Mouse (Mus musculus): ENCODE measurements around the gene Vdac1. TPM values are rescaled to one million over a fixed set of nuclear protein-coding genes. Genes with fewer than 3 reads are reported as not detected.
A peak's percentile ranks its signal among the peaks of the same experiment; 100 is the strongest.

The Vdac1 gene
- polyA plus RNA-seq, 1 experiment from 2014 or later = 219 TPM

- no peak overlapping the region for H3K9ac ChIP-seq
- H3K4me3 ChIP-seq (ENCODE audit: low read depth, low read length) = no peak overlapping the region
- no peaks in the 10 kb centered on the region for H3K36me3 ChIP-seq (ENCODE audit: insufficient read depth)
- peak; percentile 49; the same call in 1 of the 2 replicates for ATAC-seq (ENCODE audit: insufficient read depth)
- no peak for TF ChIP-seq CTCF (IDR thresholded peaks at IDR 0.05; ENCODE audit: low read depth)
- H3K4me1 ChIP-seq (ENCODE audit: insufficient read depth) = no peaks in the 10 kb centered on the region
- H3K27me3 ChIP-seq (ENCODE audit: insufficient read depth, low read length) = no peaks in the 10 kb centered on the region
- peak; percentile 20 for DNase-seq
- H3K9me3 ChIP-seq (ENCODE audit: low read depth, low read length) = no peaks in the 10 kb centered on the region
- 72% methylated on average over 5 of the region's 5 CpGs for WGBS
- no peak overlapping the region for H3K27ac ChIP-seq (ENCODE audit: low read depth)
- H3K4me2 ChIP-seq = no peak overlapping the region
These were observed 57.7 kb downstream of the Vdac1 start for GRCm38 (mm10) chr11:52418358-52418757.

GRCm38 (mm10) chr11:52419246-52419645, 58.6 kb downstream of the Vdac1 start:
- WGBS = 31% methylated on average over 5 of the region's 5 CpGs
- Histone ChIP-seq H3K4me1 (ENCODE audit: insufficient read depth) (no peaks in the 10 kb centered on the region), H3K4me2 (no peak overlapping the region), H3K27me3 (ENCODE audit: insufficient read depth, low read length) (no peaks in the 10 kb centered on the region), H3K4me3 (ENCODE audit: low read depth, low read length) (no peak overlapping the region), H3K36me3 (ENCODE audit: insufficient read depth) (no peaks in the 10 kb centered on the region), H3K27ac (ENCODE audit: low read depth) (no peak overlapping the region), H3K9ac (no peak overlapping the region), H3K9me3 (ENCODE audit: low read depth, low read length) (no peaks in the 10 kb centered on the region)
- DNase-seq = peak; percentile 49
- no peak for TF ChIP-seq CTCF (IDR thresholded peaks at IDR 0.05; ENCODE audit: low read depth)
- ATAC-seq (ENCODE audit: insufficient read depth) = no peak

DNA sequence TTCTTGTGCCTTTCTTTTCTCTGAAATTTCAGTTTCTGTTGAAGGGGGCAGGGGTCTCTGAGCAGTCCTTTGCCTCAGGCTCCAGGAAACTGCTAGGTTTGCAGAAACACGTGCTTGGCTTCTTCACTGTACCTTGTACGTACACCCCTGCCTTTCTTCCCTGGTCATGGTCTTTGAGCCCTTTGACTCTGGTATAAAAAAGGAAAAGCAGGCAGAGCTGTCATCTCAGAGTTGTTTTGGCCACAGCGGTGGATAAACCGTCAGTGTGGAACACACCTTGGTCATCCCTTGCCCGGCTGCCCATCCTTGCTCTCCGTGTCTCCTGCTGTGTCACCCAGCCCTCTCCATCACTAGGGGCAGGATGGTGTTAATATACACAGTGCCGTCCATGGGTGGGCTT, 59.2 kb downstream of the Vdac1 start:
- ATAC-seq (ENCODE audit: insufficient read depth) (no peak), DNase-seq (no peak)
- no peaks in the 10 kb centered on the region for H3K36me3 ChIP-seq (ENCODE audit: insufficient read depth)
- H3K4me1 ChIP-seq (ENCODE audit: insufficient read depth) = no peaks in the 10 kb centered on the region
- no peak overlapping the region for H3K4me2 ChIP-seq
- 65% methylated on average over 7 of the region's 7 CpGs for WGBS
- H3K9me3 ChIP-seq (ENCODE audit: low read depth, low read length) = no peaks in the 10 kb centered on the region
- H3K9ac ChIP-seq = no peak overlapping the region
- H3K27me3 ChIP-seq (ENCODE audit: insufficient read depth, low read length) = no peaks in the 10 kb centered on the region
- H3K4me3 ChIP-seq (ENCODE audit: low read depth, low read length) = no peak overlapping the region
- no peak overlapping the region for H3K27ac ChIP-seq (ENCODE audit: low read depth)
- no peak for TF ChIP-seq CTCF (IDR thresholded peaks at IDR 0.05; ENCODE audit: low read depth)

DNA sequence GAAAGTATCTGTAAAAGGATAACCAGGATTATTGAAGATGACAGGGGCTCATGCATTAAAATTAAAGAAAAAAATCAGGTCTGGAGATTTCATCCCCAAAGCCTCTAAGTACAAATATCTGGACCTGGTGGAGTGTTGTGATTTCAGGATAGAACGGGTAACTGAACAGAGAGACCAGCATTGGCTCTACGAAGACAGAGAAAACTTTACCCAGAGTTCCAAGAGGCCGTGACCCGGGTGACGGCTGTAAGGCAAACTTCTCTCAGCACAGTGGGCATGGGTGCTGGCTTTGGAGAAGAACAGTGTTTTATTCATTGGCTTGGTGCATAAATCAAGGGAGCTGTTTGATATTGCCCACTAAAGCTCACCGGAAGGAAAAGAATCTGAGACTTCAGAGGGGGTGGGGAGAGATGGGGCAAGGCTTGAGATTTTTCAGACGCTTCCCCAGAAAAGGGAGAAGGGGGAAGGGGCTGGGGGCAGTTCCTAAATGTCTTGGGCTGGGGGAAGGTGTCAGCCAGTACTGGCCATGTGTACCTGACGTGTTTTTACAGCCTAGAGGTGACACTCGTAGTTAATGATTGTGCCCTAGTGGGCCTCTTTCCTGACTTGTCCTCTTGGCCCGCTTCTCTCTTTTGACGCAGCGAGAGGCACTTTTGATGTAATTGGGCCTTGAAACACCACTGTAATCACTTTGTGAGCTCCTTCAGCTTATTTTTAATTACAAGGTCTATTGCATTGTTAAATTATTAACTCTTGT, 59.8 kb downstream of the Vdac1 start:
- H3K4me3 ChIP-seq (ENCODE audit: low read depth, low read length) = no peak overlapping the region
- TF ChIP-seq CTCF (IDR thresholded peaks at IDR 0.05; ENCODE audit: low read depth) = no peak
- H3K27me3 ChIP-seq (ENCODE audit: insufficient read depth, low read length) = no peaks in the 10 kb centered on the region
- no peaks in the 10 kb centered on the region for H3K4me1 ChIP-seq (ENCODE audit: insufficient read depth)
- no peaks in the 10 kb centered on the region for H3K36me3 ChIP-seq (ENCODE audit: insufficient read depth)
- no peaks in the 10 kb centered on the region for H3K9me3 ChIP-seq (ENCODE audit: low read depth, low read length)
- H3K4me2 ChIP-seq = no peak overlapping the region
- WGBS = 58% methylated on average over 12 of the region's 12 CpGs
- no peak for DNase-seq
- ATAC-seq (ENCODE audit: insufficient read depth) = no peak
- H3K9ac ChIP-seq = no peak overlapping the region
- no peak overlapping the region for H3K27ac ChIP-seq (ENCODE audit: low read depth)

- peak; percentile 95 for TF ChIP-seq CTCF (IDR thresholded peaks at IDR 0.05; ENCODE audit: low read depth)
- Histone ChIP-seq H3K9ac (no peak overlapping the region), H3K9me3 (ENCODE audit: low read depth, low read length) (no peaks in the 10 kb centered on the region), H3K36me3 (ENCODE audit: insufficient read depth) (no peaks in the 10 kb centered on the region), H3K27me3 (ENCODE audit: insufficient read depth, low read length) (no peaks in the 10 kb centered on the region), H3K4me1 (ENCODE audit: insufficient read depth) (no peaks in the 10 kb centered on the region), H3K4me2 (no peak overlapping the region), H3K4me3 (ENCODE audit: low read depth, low read length) (no peak overlapping the region), H3K27ac (ENCODE audit: low read depth) (no peak overlapping the region)
- DNase-seq (peak; percentile 93), ATAC-seq (ENCODE audit: insufficient read depth) (no peak)
- WGBS = 29% methylated on average over 12 of the region's 12 CpGs
These were observed 60.6 kb downstream of the Vdac1 start for GRCm38 (mm10) chr11:52421053-52421778.

DNA sequence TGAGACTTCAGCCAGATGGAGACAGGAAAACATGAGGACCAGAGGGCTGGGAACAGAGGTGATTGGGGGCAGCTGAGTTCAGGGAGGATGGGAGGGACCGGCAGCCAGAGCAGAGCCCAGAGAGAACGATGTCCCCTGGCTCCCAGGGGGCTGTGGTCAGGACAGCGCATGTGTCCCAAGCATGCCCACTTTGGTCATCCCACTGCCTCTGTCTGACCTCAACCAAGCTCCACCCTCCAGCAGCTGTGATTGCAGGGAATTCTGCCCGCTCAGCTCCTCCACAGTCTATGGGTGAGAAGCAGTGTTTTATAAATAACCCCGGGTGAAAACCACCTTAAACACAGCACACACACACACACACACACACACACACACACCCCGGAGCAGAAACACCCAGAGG, 68.8 kb downstream of the Vdac1 start:
- Histone ChIP-seq H3K27me3 (ENCODE audit: insufficient read depth, low read length) (no peaks in the 10 kb centered on the region), H3K4me1 (ENCODE audit: insufficient read depth) (no peaks in the 10 kb centered on the region), H3K4me2 (no peak overlapping the region), H3K27ac (ENCODE audit: low read depth) (no peak overlapping the region), H3K9ac (no peak overlapping the region), H3K9me3 (ENCODE audit: low read depth, low read length) (no peaks in the 10 kb centered on the region), H3K4me3 (ENCODE audit: low read depth, low read length) (no peak overlapping the region), H3K36me3 (ENCODE audit: insufficient read depth) (no peaks in the 10 kb centered on the region)
- ATAC-seq (ENCODE audit: insufficient read depth) (no peak), DNase-seq (no peak)
- TF ChIP-seq CTCF (IDR thresholded peaks at IDR 0.05; ENCODE audit: low read depth) = no peak
- WGBS = 70% methylated on average over 6 of the region's 6 CpGs

- ATAC-seq (ENCODE audit: insufficient read depth) (no peak), DNase-seq (peak; percentile 55)
- Histone ChIP-seq H3K27ac (ENCODE audit: low read depth) (no peak overlapping the region), H3K4me3 (ENCODE audit: low read depth, low read length) (no peak overlapping the region), H3K27me3 (ENCODE audit: insufficient read depth, low read length) (no peaks in the 10 kb centered on the region), H3K4me2 (no peak overlapping the region), H3K9me3 (ENCODE audit: low read depth, low read length) (no peaks in the 10 kb centered on the region), H3K9ac (no peak overlapping the region), H3K36me3 (ENCODE audit: insufficient read depth) (no peaks in the 10 kb centered on the region), H3K4me1 (ENCODE audit: insufficient read depth) (no peaks in the 10 kb centered on the region)
- 41% methylated on average over 5 of the region's 5 CpGs for WGBS
- TF ChIP-seq CTCF (IDR thresholded peaks at IDR 0.05; ENCODE audit: low read depth) = no peak
These were observed 70.9 kb downstream of the Vdac1 start for GRCm38 (mm10) chr11:52431594-52431993.

All from lung, embryonic 14.5 days (tissue).